Mouse (Mus musculus) erythroblast, embryonic 14.5 days (primary cell): ENCODE measurements around the gene Spats2l. TPM values are rescaled to one million over a fixed set of nuclear protein-coding genes. Genes with fewer than 3 reads are reported as not detected.

Experiments
- H3K27me3 ChIP-seq: 2 replicates; pipeline ENCODE4 v1.6.1; 2012; ENCODE audit warnings: inconsistent platforms; ENCODE audit not compliant: control insufficient read depth
- H3K36me3 ChIP-seq: 2 replicates; pipeline ENCODE4 v1.6.1; 2012; ENCODE audit warnings: mild to moderate bottlenecking, inconsistent platforms; ENCODE audit not compliant: control insufficient read depth
- H3K4me1 ChIP-seq: 2 replicates; pipeline ENCODE4 v1.6.1; 2012; ENCODE audit warnings: inconsistent platforms; ENCODE audit not compliant: control insufficient read depth
- H3K4me3 ChIP-seq: replicated peaks from 2 replicates; pipeline ENCODE3; 2012; ENCODE audit warnings: moderate library complexity, mild to moderate bottlenecking, inconsistent platforms
- H3K9me3 ChIP-seq: 2 replicates; pipeline ENCODE4 v1.6.1; 2012; ENCODE audit warnings: low read length, inconsistent platforms, mixed read lengths; ENCODE audit not compliant: control insufficient read depth
- GATA1 ChIP-seq: IDR thresholded peaks from 2 replicates; pipeline ENCODE4 v1.6.1; 2012; ENCODE audit warnings: low read length, inconsistent platforms, mixed read lengths
- TAL1 ChIP-seq: IDR thresholded peaks from 3 replicates; pipeline ENCODE4 v1.6.1; 2012; ENCODE audit warnings: low read length, inconsistent platforms, mixed read lengths
- polyA plus RNA-seq: library from polyadenylated mRNA; stranded (reverse); fragments of >175 nt; gene quantifications from 2 replicates; pipeline ENCODE4 v1.2.3, GENCODE M21; 2012

The Spats2l gene
- polyA plus RNA-seq: not detected in 2 replicates

- Histone ChIP-seq H3K9me3 (no peaks in the 10 kb centered on the region; the same call in 1 of the 2 replicates), H3K4me1 (no peaks in the 10 kb centered on the region), H3K27me3 (peaks cover 41% of the 10 kb centered on the region), H3K36me3 (no peaks in the 10 kb centered on the region), H3K4me3 (peak within 1 kb of the TSS; percentile 53)
- TF ChIP-seq GATA1 (no peak), TAL1 (no peak)
Observed at GRCm38 (mm10) chr1:57774001-57774667, at the start of gene Spats2l. Gene Spats2l, plus strand, starts transcription at chr1:57774162.

DNA sequence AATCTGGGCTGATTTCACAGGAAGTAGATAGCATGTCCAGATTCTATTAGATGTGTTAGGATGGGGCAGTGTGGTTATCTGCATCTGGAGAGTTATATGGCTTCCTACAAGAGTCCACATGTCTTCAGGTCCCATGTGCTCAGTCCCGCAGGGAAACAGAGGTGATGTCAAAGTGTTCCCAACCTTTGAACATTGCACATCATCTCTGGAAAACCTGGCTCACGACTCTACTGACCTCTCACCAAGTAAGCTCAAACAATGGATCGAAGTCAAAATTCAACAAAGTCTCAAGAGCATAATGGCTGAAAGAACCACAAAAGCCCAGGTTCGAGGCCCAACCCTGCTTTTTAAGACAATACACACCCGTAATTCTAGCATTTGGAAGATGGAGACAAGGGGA, 48.7 kb upstream of the Spats2l start:
- H3K4me3 ChIP-seq: no peak overlapping the region
- 0 out of 2 replicates have a peak, but pooled peaks cover 3% of the 10 kb centered on the region for H3K9me3 ChIP-seq
- no peaks in the 10 kb centered on the region for H3K4me1 ChIP-seq
- H3K36me3 ChIP-seq: no peaks in the 10 kb centered on the region
- no peaks in the 10 kb centered on the region for H3K27me3 ChIP-seq
- TF ChIP-seq GATA1 (no peak), TAL1 (no peak)

DNA sequence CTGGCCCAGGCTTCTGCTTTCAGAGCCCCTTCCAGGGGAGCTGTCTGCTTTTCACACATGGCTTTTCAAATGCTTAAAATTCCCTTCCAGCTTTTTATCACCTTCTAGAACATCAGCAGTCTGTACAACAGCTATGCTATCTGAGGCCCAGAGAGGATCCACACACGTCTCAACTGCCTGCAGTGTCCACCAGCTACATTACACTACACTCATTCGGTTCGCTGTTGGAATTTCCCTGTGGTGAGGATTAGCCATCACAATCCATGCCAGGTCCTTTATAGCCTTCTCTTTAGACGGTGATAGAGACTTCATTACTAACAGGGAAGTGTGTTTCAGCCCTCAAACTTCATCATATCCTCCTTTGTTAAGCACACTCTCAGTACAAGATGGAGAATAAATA, 38.1 kb upstream of the Spats2l start:
- TF ChIP-seq TAL1: no peak
- no peak for TF ChIP-seq GATA1
- H3K36me3 ChIP-seq: no peaks in the 10 kb centered on the region
- H3K9me3 ChIP-seq: no peaks in the 10 kb centered on the region
- no peak overlapping the region for H3K4me3 ChIP-seq
- no peaks in the 10 kb centered on the region for H3K4me1 ChIP-seq
- H3K27me3 ChIP-seq: no peaks in the 10 kb centered on the region

DNA sequence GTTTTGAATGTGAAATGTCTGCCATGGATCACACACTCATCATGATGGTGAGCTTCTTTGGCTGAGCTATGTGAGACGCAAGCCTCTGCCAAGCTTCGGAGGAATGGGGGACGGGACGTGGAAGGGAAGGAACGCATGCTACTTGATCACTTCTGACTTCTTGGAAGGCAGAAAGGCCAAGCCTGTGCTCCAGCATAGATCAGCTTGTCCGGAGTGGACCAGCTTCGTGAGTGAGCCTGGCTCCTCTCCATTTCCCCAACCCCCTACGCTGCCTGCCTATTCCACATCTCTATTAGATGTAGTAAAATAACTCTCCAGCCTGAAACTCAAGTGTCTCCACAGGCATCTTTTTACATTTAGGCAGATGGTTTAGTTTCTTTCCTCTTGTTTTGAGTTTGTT, 32.2 kb upstream of the Spats2l start:
- H3K4me1 ChIP-seq: no peaks in the 10 kb centered on the region
- no peaks in the 10 kb centered on the region for H3K9me3 ChIP-seq
- no peaks in the 10 kb centered on the region for H3K36me3 ChIP-seq
- no peak overlapping the region for H3K4me3 ChIP-seq
- TF ChIP-seq GATA1 (no peak), TAL1 (no peak)
- H3K27me3 ChIP-seq: no peaks in the 10 kb centered on the region

GRCm38 (mm10) chr1:57742266-57742665, 31.7 kb upstream of the Spats2l start:
- Histone ChIP-seq H3K9me3 (no peaks in the 10 kb centered on the region), H3K4me3 (no peak overlapping the region), H3K36me3 (no peaks in the 10 kb centered on the region), H3K4me1 (no peaks in the 10 kb centered on the region), H3K27me3 (no peaks in the 10 kb centered on the region)
- TF ChIP-seq GATA1 (no peak), TAL1 (no peak)

- no peaks in the 10 kb centered on the region for H3K4me1 ChIP-seq
- TF ChIP-seq GATA1: no peak
- TF ChIP-seq TAL1: no peak
- no peak overlapping the region for H3K4me3 ChIP-seq
- H3K27me3 ChIP-seq: no peaks in the 10 kb centered on the region
- no peaks in the 10 kb centered on the region for H3K36me3 ChIP-seq
- H3K9me3 ChIP-seq: no peaks in the 10 kb centered on the region
Observed at GRCm38 (mm10) chr1:57751781-57752180, 22.2 kb upstream of the Spats2l start.

DNA sequence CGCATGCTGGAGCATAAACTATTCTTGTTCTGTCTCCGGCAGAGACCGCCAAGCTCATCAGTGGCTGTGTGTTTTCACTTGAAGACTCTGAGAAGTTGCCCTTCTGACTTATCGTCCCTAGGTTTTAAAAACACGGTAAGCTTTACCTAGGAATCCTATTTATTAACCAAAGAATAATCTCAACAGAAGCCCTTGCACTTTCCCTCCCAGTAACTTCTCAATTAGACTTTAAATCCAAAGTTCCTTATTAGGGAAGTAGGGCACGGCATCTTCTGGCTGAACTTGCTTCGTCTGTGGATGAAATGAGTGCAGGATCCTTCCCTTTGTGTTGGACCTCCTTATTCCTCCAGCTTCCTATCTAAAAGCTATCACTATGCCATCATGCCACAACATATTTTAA, 7.6 kb upstream of the Spats2l start:
- no peaks in the 10 kb centered on the region for H3K36me3 ChIP-seq
- peaks cover 2% of the 10 kb centered on the region; the same call in 1 of the 2 replicates for H3K9me3 ChIP-seq
- TF ChIP-seq TAL1 (no peak), GATA1 (no peak)
- H3K4me3 ChIP-seq: no peak overlapping the region
- H3K4me1 ChIP-seq: no peaks in the 10 kb centered on the region
- no peaks in the 10 kb centered on the region for H3K27me3 ChIP-seq

- Histone ChIP-seq H3K27me3 (peaks cover 41% of the 10 kb centered on the region), H3K36me3 (no peaks in the 10 kb centered on the region), H3K4me1 (no peaks in the 10 kb centered on the region), H3K4me3 (no peak overlapping the region), H3K9me3 (no peaks in the 10 kb centered on the region; the same call in 1 of the 2 replicates)
- no peak for TF ChIP-seq GATA1
- no peak for TF ChIP-seq TAL1
Observed at GRCm38 (mm10) chr1:57773326-57773725, 636 bp upstream of the Spats2l start.

GRCm38 (mm10) chr1:57774668-57775495, 920 bp downstream of the Spats2l start:
- H3K36me3 ChIP-seq: no peaks in the 10 kb centered on the region
- H3K9me3 ChIP-seq: no peaks in the 10 kb centered on the region; the same call in 1 of the 2 replicates
- TF ChIP-seq GATA1: no peak
- no peaks in the 10 kb centered on the region for H3K4me1 ChIP-seq
- H3K4me3 ChIP-seq: peak overlapping the region; percentile 53
- peaks cover 41% of the 10 kb centered on the region for H3K27me3 ChIP-seq
